Mouse (Mus musculus) adrenal gland, postnatal 4 days (tissue): ENCODE measurements around the gene Gm9747. TPM values are rescaled to one million over a fixed set of nuclear protein-coding genes. Genes with fewer than 3 reads are reported as not detected.

Experiments
- DNase-seq, 2 experiments: peaks; one replicate each; pipeline ENCODE4 v3.0.0; 2021 to 2022; ENCODE audit warnings: low spot score in 2 of 2, mixed read lengths in 2 of 2
- total RNA-seq, 2 experiments: library from RNA; stranded (reverse); gene quantifications; 2 replicates each; pipeline ENCODE4 v1.2.3; 2021

Gene Gm9747
- total RNA-seq, 2 experiments from 2014 or later = not detected

DNA sequence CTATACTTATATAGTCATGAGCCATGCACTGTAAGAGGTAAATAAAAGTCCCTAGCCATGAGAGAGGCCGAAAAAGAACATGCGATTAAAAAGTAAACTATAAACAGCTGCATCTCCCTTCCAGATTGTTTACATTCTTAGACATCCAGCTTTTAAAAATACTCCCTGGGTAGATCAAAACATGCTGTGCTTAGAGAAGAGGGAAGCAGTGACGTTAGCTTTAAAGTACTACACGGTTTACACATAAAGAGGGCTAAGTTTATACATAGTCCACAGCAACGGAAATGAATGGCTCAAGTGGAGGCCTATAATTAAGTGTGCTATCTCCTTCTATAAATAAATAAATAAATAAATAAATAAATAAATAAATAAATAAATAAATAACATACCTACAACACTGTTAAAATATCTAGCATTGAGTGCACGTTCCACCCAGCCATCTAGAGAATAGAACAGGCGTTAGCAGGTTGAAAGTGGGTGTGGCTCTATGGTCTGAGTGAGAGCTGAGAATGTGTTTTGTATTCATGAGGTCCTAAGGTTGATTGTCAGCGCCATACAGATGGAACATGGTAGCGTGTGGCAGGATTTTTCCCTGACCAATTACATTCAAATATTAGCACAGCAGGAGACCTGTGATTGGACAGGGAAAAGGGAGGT, 21.0 kb downstream of the Gm9747 start:
- no peak for DNase-seq

DNA sequence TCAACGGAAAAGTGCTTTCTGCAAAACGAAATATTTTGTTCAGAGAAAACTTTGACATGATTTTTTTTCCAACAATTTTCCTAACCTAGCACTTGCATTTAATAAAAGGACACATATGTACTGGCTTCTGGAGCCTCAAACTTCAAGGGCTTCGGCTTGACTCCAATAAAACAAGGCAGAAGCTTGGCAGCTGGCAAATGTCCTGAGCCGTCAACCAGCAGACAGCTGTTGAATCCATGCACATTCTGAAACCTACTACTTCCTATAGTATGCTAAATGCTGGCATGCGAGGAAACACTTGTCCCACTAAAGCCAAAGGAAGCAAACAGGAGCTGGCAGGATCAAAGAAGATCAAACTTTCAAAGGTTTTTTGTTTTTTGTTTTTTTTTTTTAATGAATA, 24.5 kb downstream of the Gm9747 start:
- DNase-seq = no peak

DNA sequence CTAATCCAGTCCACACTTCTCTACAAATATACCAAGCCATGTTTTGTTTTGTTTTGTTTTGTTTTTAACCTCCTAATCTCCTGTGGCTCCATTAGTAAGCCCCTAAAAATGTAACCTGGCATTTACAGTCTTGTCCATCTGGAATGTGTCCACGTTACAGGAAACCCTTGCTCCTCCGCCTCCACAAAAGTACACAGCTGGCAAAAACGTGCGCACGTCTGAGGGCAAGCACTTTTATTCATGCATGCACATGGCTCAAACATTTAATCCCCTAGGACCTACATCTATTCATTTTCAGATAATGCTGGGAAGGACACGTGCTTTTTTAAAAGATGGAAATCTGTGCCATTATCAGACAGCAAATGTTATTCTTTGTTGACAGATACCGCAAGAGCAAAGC, 25.4 kb downstream of the Gm9747 start:
- no peak for DNase-seq

DNA sequence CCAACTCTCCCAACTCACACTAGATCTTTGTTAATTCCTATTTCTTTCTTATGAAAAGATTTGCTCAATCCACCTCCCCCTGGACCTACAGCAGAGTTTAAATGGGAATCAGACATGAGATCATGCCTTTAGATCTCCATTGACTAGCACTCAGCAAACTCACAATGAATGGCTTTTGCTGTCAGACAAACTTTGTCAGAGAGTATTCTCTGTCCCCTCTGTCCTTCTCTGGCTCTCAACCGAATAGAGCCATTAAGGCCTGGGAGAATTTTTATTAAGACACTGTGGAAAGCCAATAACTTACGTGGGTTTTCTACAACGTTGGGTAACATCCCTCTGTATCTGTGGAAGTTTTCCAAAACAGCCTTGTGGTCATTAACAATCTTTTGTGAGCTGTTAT, 27.1 kb downstream of the Gm9747 start:
- no peak for DNase-seq

DNA sequence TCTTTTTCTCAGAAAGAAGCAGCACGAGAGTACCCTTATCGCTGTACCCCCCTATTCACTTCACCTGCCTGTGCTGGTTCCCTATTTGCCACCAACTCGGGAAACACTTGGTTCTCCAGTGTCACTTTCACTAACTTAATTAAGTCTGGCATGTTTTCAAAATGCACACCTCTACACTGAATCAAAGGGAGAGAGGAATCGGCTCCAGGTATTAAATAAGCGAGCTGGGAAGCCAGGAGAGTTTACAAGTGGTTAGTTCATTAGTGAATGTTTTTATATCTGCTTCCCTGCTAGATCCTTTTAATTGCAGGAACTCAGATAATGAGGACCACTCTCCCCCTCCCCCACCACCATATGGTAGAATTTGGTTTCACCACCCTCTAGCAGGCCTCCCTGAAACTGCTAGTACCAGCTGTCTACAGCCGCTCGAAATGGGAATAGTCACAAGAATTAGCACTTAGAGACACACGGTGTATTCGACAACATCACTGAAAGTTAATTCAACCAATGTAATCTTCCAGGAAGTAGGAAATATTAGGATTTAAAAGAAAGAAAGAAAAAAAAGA, 28.2 kb downstream of the Gm9747 start:
- no peak for DNase-seq

DNA sequence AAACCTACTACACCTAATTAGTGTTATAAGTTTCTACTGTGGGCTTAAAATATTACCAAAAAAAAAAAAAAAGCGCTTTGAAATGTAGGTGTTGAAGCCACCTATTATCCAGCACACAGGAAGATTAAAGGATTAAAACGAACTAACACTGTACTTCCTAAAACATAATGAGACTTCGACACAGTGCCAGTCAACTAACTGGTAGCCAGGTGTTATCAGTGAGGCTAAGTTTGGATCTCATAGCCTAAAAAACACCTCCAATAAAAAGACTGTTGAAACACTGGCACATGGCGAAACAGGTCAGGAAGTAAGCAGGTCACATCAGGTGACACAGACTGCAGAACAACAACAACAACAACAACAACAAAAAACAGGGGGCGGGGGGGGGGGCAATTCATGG, 28.7 kb downstream of the Gm9747 start:
- no peak for DNase-seq

DNA sequence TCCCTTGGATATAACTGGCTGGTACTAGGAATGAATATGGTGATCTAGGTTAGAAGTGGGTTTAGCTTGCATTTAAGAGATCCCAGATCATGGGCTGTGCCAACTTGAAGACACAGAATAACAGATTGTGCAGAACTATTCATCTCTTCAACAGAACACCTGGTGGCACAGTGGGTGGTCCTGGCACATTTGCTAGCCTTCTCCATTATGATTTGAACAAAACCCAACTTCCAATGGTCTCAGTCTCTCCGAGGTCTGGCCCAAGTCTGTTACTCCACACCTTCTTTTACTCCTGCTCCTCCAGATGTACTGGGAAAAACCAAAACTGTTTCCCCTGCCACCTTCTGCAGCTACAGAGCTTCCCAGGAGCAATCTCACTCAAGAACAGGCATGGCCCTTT, 29.4 kb downstream of the Gm9747 start:
- DNase-seq = no peak

DNA sequence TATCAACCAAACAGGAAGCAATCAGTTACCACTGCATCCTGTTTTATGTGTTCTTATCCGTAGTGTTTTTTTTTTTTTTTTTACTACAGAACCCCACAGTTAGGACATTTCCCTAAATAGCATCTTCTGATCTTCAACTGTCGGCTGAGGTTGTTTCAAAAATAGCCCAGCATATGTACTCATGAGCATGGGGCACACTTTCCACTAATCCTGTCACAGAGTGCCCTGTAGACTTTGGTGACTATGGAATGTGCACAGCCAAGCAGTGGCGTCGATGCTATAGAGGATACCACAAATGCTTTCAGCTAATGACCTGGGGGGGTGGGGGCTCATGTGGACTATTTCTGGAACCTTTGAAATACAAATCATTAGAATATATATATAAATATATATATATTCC, 34.6 kb downstream of the Gm9747 start:
- DNase-seq = no peak

DNA sequence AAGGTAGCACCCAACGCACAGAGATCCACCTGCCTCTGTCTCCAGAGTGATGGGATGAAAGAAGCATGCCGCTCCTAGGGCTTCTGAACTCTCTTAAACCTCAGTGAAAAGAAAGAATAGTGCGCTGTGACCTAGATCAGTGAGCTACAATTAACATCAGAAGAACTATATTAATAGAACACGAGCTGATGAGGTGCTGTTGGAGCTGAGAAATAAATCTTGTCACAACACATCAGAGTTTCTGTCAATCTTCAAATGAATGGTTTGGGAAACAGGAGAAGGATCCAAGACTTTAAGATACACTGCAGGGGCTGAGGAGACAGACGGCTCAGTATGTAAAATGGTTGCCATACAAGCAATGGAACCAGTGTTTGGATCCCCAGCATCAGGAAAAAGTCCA, 39.3 kb downstream of the Gm9747 start:
- no peak for DNase-seq

DNA sequence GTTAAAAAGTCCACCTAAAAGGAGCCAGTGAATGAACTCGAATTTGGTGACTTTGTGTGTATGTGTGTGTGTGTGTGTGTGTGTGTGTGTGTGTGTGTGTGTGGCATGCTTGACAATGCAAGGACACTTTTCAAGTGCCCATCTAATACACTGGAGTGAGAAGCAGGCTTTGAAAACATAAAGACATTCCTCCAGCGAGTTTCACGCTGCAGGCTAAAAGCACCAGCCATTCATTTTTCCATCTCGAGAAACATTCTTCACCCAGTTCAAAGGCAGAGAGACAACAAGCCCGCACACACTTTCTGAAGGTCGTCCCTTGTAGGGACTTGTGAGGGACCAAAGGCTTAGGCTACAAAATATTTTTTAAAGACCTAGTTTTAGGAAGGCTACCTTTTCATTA, 40.6 kb downstream of the Gm9747 start:
- no peak for DNase-seq

DNA sequence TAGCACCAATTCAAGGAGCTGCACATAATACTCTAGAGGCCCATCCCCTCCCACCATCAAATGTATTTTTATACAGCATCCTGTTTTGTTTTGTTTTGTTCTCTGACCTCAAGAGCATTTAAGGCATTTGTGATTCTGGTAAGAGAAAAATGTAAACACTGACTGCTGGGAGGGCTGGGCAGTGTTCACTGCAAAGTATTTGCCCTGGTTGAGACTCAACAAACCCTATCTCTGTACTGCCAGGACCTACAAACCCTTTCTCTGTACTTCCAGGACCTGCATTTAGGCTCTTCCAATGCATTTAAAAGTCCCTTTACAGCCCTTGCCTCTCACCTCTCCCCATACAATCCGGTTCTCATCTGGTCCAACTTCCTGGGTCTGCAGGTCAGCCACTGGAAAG, 41.4 kb downstream of the Gm9747 start:
- no peak for DNase-seq

DNA sequence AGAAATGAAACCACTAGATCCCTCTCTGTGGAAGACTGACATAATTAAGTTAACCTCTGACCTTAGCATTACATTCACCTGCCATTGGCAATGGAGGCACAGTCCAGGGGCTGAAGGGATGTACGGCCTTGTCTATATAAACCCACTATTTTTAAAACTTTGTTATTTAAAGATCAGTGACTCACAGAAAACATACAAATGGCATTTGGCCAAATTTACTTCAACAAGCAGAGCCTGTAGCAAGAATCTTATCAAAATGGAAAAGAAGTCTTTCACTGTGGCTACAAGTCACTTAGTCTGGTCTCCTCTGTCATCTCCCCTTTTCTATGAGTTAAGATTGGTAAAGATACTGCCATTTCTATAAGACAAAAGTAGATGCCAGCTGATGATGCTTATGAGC, 46.9 kb downstream of the Gm9747 start:
- DNase-seq = no peak

DNA sequence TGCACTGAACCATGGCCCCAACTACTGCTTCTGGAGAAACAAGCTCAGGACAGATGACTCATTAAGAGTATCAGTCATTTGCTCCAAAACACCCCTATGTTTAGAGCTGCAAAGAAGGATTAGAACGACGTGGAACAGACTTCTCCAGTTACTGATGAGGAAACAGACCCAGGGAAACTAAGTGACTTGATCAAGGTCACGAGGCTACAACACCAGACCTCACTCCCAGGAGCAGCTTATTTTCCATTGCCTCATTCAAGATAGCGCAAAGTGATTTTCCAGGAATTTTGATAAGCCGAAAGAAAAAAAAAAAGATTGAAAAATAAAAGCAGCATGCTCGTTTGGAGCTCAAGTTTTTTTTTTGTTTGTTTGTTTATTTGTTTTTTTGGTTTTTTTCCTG, 48.9 kb downstream of the Gm9747 start:
- DNase-seq = no peak

DNA sequence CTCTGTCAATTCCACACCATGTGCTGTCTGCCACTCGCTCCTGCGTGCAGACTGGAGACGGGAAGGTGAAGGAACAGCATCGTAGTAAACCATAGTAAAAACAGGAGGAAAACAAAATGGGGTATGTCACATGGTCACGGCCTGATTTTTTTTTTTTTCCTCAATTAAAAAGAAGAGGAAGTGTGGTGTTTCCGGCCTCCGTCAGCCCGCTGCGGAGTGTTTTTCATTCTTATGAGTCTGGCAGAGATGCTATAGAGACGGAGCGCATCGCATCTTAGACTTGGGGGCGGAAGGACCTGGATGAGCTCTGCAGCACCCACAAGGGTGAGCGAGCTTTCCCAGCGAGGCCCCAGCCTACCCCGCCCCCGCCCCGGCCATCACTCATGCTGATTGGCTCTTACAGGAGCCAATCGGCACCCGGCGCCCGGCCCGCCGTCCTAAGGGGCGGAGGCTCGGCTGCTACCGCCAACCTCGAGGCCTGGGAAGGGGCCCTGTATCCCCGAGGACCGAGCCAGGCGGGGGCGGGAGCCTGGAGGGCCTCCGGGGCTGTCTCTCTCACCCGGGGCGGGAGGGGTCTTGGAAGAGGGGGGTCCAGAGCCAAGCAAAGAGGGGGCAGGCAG, 50.2 kb downstream of the Gm9747 start:
- DNase-seq = peak; percentile 78 to 80

DNA sequence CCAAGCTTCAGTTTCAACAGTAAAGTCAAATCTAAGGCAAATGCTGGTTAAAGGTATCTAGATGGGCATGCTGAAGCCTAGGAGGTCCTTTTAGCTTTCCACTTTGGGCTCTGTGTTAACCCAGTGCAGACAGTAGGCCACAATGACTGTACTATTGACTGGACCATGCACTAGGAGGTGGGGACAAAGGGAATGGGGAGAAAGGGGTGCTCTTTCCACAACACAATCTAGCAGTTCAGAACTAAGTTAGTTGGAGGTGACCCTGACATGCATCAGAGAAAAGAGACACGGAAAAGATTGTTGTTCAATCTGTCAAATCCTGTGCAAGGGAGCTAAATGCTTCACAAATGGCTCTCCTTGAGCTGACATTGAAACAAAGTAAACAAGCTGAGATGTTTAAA, 51.0 kb downstream of the Gm9747 start:
- DNase-seq = no peak

DNA sequence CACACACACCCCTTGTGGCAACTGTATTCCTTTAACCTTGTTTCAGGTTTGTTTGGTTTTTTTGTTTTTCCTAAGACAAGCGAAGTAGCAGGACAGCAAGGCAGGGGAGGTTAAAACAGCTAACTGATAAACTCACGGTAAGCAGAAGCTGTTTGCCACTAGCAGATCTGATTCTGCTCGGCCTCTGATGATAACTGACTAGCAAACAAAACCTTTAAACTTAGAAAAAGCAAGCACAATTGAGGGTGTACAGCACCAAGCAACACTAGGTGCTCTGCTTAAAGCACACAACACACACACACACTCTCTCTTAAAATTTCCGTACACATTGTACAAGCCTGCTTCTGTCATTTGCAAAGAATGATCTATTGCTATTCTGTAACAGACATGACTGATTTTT, 51.5 kb downstream of the Gm9747 start:
- DNase-seq = no peak

Other genes with a start within 250 kb of the Gm9747 start
- gene Irs1, start 58.3 kb downstream of the Gm9747 start, total RNA-seq = 10 to 100 TPM; 24.2 to 28.6 TPM
- gene Rhbdd1, start 83.3 kb downstream of the Gm9747 start, total RNA-seq = 10 to 100 TPM; 24.2 to 24.3 TPM